In genomic region chr9:37488041-37488440, GRCm38 (mm10) we compare ENCODE assay signal across 8 mouse cellular contexts. TPM values are rescaled to one million over a fixed set of nuclear protein-coding genes. Genes with fewer than 3 reads are reported as not detected.
DNase-seq lines count a peak whose midpoint lies in the region; ATAC-seq and TF ChIP-seq lines count a peak whose summit lies in the region.

No protein-coding gene starts in this region.

- 55% methylated on average over 4 of the region's 4 CpGs for WGBS in cerebellum, adult 2 months
- 37% methylated on average over 4 of the region's 4 CpGs for WGBS in forebrain, embryonic 15.5 days
- 57% methylated on average over 4 of the region's 4 CpGs for WGBS in liver, embryonic 12.5 days (ENCODE audit: insufficient replicate concordance)

- TF ChIP-seq CTCF in cerebellum, adult 2 months (IDR thresholded peaks at IDR 0.05; ENCODE audit: borderline replicate concordance, insufficient read depth, low read depth, low read length) = no peak

- H3K36me3 ChIP-seq in forebrain, embryonic 15.5 days = no peaks in the 10 kb centered on the region
- peaks cover 2% of the 10 kb centered on the region; the same call in 1 of the 2 replicates for H3K36me3 ChIP-seq in liver, embryonic 12.5 days

- H3K4me1 ChIP-seq in cerebellum, adult 2 months (ENCODE audit: control insufficient read depth, insufficient read depth, low read length) = no peaks in the 10 kb centered on the region; the same call in 1 of the 2 replicates
- H3K4me1 ChIP-seq in forebrain, embryonic 15.5 days = peaks cover 30% of the 10 kb centered on the region
- peaks cover 24% of the 10 kb centered on the region for H3K4me1 ChIP-seq in liver, embryonic 12.5 days

- H3K9me3 ChIP-seq in forebrain, embryonic 15.5 days = no peaks in the 10 kb centered on the region
- no peaks in the 10 kb centered on the region for H3K9me3 ChIP-seq in liver, embryonic 12.5 days (replicated peaks)

- ATAC-seq in forebrain, embryonic 15.5 days (replicated peaks) = no peak
- no peak for ATAC-seq in liver, embryonic 12.5 days

- no peaks in the 10 kb centered on the region for H3K27me3 ChIP-seq in cerebellum, adult 2 months (ENCODE audit: control insufficient read depth, insufficient read depth, low read length)
- H3K27me3 ChIP-seq in forebrain, embryonic 15.5 days = no peaks in the 10 kb centered on the region
- H3K27me3 ChIP-seq in liver, embryonic 12.5 days (replicated peaks) = no peaks in the 10 kb centered on the region

- no peak for DNase-seq in cerebellum, adult 2 months
- DNase-seq in cerebellum, adult 9-10 months = no peak
- peak; percentile 32 for DNase-seq in 3T3-L1 (ENCODE audit: low read depth, low spot score)
- DNase-seq in gastrocnemius, postnatal 4 days (ENCODE audit: low spot score in 2 of 2) = no peak
- DNase-seq in embryo, embryonic 10 days (ENCODE audit: low spot score) = no peak
- DNase-seq in spleen, postnatal 10 days (ENCODE audit: low spot score in 2 of 2) = no peak

- peak overlapping the region; percentile 86 for H3K4me3 ChIP-seq in cerebellum, adult 2 months (replicated peaks; ENCODE audit: insufficient read depth, low read depth, low read length)
- peak overlapping the region; percentile 92 for H3K4me3 ChIP-seq in forebrain, embryonic 15.5 days
- peak overlapping the region; percentile 100 for H3K4me3 ChIP-seq in liver, embryonic 12.5 days

- H3K27ac ChIP-seq in cerebellum, adult 2 months (ENCODE audit: insufficient read depth, low read length) = no peak overlapping the region
- H3K27ac ChIP-seq in forebrain, embryonic 15.5 days (replicated peaks) = peak overlapping the region; percentile 98
- peak overlapping the region; percentile 91 for H3K27ac ChIP-seq in liver, embryonic 12.5 days

- peak overlapping the region; percentile 86 for H3K4me2 ChIP-seq in forebrain, embryonic 15.5 days (replicated peaks)
- peak overlapping the region; percentile 98 for H3K4me2 ChIP-seq in liver, embryonic 12.5 days

- peak overlapping the region; percentile 93; the same call in 1 of the 2 replicates for H3K9ac ChIP-seq in forebrain, embryonic 15.5 days (replicated peaks)
- peak overlapping the region; percentile 93 for H3K9ac ChIP-seq in liver, embryonic 12.5 days

- TF ChIP-seq POLR2A in cerebellum, adult 2 months (IDR thresholded peaks at IDR 0.05; ENCODE audit: borderline replicate concordance, insufficient read depth, low read length) = no peak

RNA-seq across cellular contexts. Expression of gene Msantd2, which starts 1.1 kb away (rescaled TPM):
- 40.6 and 40.7 TPM in 2 replicates for polyA plus RNA-seq in cerebellum, adult 2 months (2012; rRNA removed)
- 34.1 and 34.7 TPM in 2 replicates for polyA plus RNA-seq in forebrain, embryonic 15.5 days (2015; fragmentation: Nextera tagmentation; extraction: Ambion mirVana)
- polyA plus RNA-seq in liver, embryonic 12.5 days (2016; fragmentation: Nextera tagmentation; extraction: Ambion mirVana) = 11.3 and 11.8 TPM in 2 replicates
- 10 to 100 TPM; 17.7 to 19.5 TPM for total RNA-seq in gastrocnemius, postnatal 4 days (2021)

RNA-seq across cellular contexts. Expression of gene Esam, which starts 39.8 kb away (rescaled TPM):
- polyA plus RNA-seq in cerebellum, adult 2 months (2012; rRNA removed) = 28.2 and 28.8 TPM in 2 replicates
- 34.3 and 34.5 TPM in 2 replicates for polyA plus RNA-seq in forebrain, embryonic 15.5 days (2015; fragmentation: Nextera tagmentation; extraction: Ambion mirVana)
- polyA plus RNA-seq in liver, embryonic 12.5 days (2016; fragmentation: Nextera tagmentation; extraction: Ambion mirVana) = 22.0 and 22.8 TPM in 2 replicates
- total RNA-seq in gastrocnemius, postnatal 4 days (2021) = 10 to 100 TPM; 50.7 to 55.3 TPM

RNA-seq across cellular contexts. Expression of gene Vsig2, which starts 51.0 kb away (rescaled TPM):
- polyA plus RNA-seq in cerebellum, adult 2 months (2012; rRNA removed) = 3.4 and 4.8 TPM in 2 replicates
- polyA plus RNA-seq in forebrain, embryonic 15.5 days (2015; fragmentation: Nextera tagmentation; extraction: Ambion mirVana) = 0.64 and 0.69 TPM in 2 replicates
- 0.29 and 0.76 TPM in 2 replicates for polyA plus RNA-seq in liver, embryonic 12.5 days (2016; fragmentation: Nextera tagmentation; extraction: Ambion mirVana)
- total RNA-seq in gastrocnemius, postnatal 4 days (2021) = 1 to 10 TPM; 2.9 to 6.8 TPM

RNA-seq across cellular contexts. Expression of gene Robo3, which starts 55.0 kb away (rescaled TPM):
- polyA plus RNA-seq in cerebellum, adult 2 months (2012; rRNA removed) = 1.3 and 1.4 TPM in 2 replicates
- 1.6 and 3.1 TPM in 2 replicates for polyA plus RNA-seq in forebrain, embryonic 15.5 days (2015; fragmentation: Nextera tagmentation; extraction: Ambion mirVana)
- 0.25 and 0.26 TPM in 2 replicates for polyA plus RNA-seq in liver, embryonic 12.5 days (2016; fragmentation: Nextera tagmentation; extraction: Ambion mirVana)
- total RNA-seq in gastrocnemius, postnatal 4 days (2021) = not detected
